In genomic region chr2:152363245-152364147, GRCm38 (mm10) we compare ENCODE assay signal across 8 mouse cellular contexts. TPM values are rescaled to one million over a fixed set of nuclear protein-coding genes. Genes with fewer than 3 reads are reported as not detected.
DNase-seq lines count a peak whose midpoint lies in the region; ATAC-seq lines count a peak whose summit lies in the region.

No protein-coding gene starts in this region.

- ATAC-seq in hindbrain, embryonic 11.5 days (ENCODE audit: low FRiP score) = peak; percentile 73

- no peak overlapping the region for H3K27ac ChIP-seq in hindbrain, embryonic 11.5 days (ENCODE audit: low read depth, low read length)

- 14% methylated on average over 17 of the region's 17 CpGs for WGBS in hindbrain, embryonic 11.5 days

- H3K9me3 ChIP-seq in hindbrain, embryonic 11.5 days (ENCODE audit: control insufficient read depth, low read length) = no peaks in the 10 kb centered on the region

- H3K36me3 ChIP-seq in hindbrain, embryonic 11.5 days (ENCODE audit: control insufficient read depth, insufficient read depth, low read length) = no peaks in the 10 kb centered on the region

- peak; percentile 95 for DNase-seq in NIH3T3 (ENCODE audit: low read depth)
- peak; percentile 49 for DNase-seq in cerebellum, adult 8-10 months
- DNase-seq in forelimb bud, embryonic 11.5 days (ENCODE audit: low read depth, low spot score) = peak; percentile 88
- DNase-seq in hindbrain, embryonic 11.5 days (ENCODE audit: low spot score) = peak; percentile 85
- peak; percentile 75 to 78 for DNase-seq in layer of hippocampus, postnatal 10 days (ENCODE audit: low spot score in 2 of 2)
- peak; percentile 91 for DNase-seq in lung, postnatal 10 days
- DNase-seq in ovary, postnatal 36 days (ENCODE audit: low spot score) = peak; percentile 77
- DNase-seq in thymus, postnatal 25 days = peak; percentile 68

- no peak overlapping the region for H3K4me3 ChIP-seq in hindbrain, embryonic 11.5 days (ENCODE audit: low read depth, low read length)

- H3K4me2 ChIP-seq in hindbrain, embryonic 11.5 days (replicated peaks; ENCODE audit: low read depth, low read length) = no peak overlapping the region

- H3K4me1 ChIP-seq in hindbrain, embryonic 11.5 days (replicated peaks; ENCODE audit: control insufficient read depth, insufficient read depth, low read length) = no peaks in the 10 kb centered on the region

- H3K9ac ChIP-seq in hindbrain, embryonic 11.5 days (ENCODE audit: low read depth, low read length) = no peak overlapping the region

- H3K27me3 ChIP-seq in hindbrain, embryonic 11.5 days (ENCODE audit: control insufficient read depth, insufficient read depth, low read length) = no peaks in the 10 kb centered on the region; the same call in 1 of the 2 replicates

RNA-seq across cellular contexts. Expression of gene Nrsn2, which starts 12.9 kb away (rescaled TPM):
- 8.2 and 8.5 TPM in 2 replicates for polyA plus RNA-seq in hindbrain, embryonic 11.5 days (2014; fragmentation: Nextera tagmentation; extraction: Ambion mirVana)
- total RNA-seq in layer of hippocampus, postnatal 10 days (2021) = 10 to 100 TPM; 35.3 to 35.4 TPM

RNA-seq across cellular contexts. Expression of gene Trib3, which starts 19.7 kb away (rescaled TPM):
- polyA plus RNA-seq in hindbrain, embryonic 11.5 days (2014; fragmentation: Nextera tagmentation; extraction: Ambion mirVana) = 0.86 and 1.7 TPM in 2 replicates
- total RNA-seq in layer of hippocampus, postnatal 10 days (2021) = under 1 TPM; 0.30 to 0.58 TPM

RNA-seq across cellular contexts. Expression of gene Rbck1, which starts 31.0 kb away (rescaled TPM):
- 64.7 and 70.6 TPM in 2 replicates for polyA plus RNA-seq in hindbrain, embryonic 11.5 days (2014; fragmentation: Nextera tagmentation; extraction: Ambion mirVana)
- 100 to 1,000 TPM; 101 to 102 TPM for total RNA-seq in layer of hippocampus, postnatal 10 days (2021)

RNA-seq across cellular contexts. Expression of gene Sox12, which starts 34.4 kb away (rescaled TPM):
- polyA plus RNA-seq in hindbrain, embryonic 11.5 days (2014; fragmentation: Nextera tagmentation; extraction: Ambion mirVana) = 18.6 and 20.7 TPM in 2 replicates
- 10 to 100 TPM; 37.5 to 38.1 TPM for total RNA-seq in layer of hippocampus, postnatal 10 days (2021)

RNA-seq across cellular contexts. Expression of gene Zcchc3, which starts 51.3 kb away (rescaled TPM):
- 42.9 and 45.9 TPM in 2 replicates for polyA plus RNA-seq in hindbrain, embryonic 11.5 days (2014; fragmentation: Nextera tagmentation; extraction: Ambion mirVana)
- 10 to 100 TPM in 1 of 2 experiments, 1 to 10 TPM in 1; 9.9 to 12.1 TPM for total RNA-seq in layer of hippocampus, postnatal 10 days (2021)
